Mouse (Mus musculus) 3134 (cell line): ENCODE data around the gene 1700025G04Rik.

Experiments
- DNase-seq: peaks from one replicate; pipeline ENCODE4 v3.0.0-alpha.2; 2011; ENCODE audit warnings: low spot score; ENCODE audit not compliant: insufficient read length; ENCODE audit errors: extremely low read depth

1700025G04Rik gene

DNA sequence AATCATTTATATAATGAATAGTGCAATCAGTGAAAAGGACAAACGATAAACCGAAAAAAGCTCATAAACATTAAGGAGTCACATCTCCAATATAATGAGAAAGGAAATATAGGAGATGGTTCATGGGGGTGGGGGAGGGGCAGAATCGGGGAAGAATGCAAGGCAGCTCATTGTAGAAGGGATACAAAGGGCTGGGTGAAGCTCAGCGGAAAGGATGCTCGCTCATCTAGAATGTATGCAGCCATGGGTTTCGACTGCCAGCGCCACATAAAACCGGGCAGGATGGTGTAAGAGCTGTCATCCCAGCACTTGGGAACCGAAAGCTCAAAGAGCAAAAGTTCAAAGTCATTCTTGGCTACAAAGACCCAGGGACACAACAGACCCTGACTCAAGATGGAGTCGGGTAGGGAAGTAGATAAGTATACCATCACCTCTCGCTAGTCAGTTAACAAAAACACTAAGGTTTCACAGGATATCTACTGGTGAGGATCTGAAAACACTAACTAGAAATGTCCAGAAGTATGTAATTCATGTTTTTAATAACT lies 12.7 kb downstream of the 1700025G04Rik start:
- no peak for DNase-seq

DNA sequence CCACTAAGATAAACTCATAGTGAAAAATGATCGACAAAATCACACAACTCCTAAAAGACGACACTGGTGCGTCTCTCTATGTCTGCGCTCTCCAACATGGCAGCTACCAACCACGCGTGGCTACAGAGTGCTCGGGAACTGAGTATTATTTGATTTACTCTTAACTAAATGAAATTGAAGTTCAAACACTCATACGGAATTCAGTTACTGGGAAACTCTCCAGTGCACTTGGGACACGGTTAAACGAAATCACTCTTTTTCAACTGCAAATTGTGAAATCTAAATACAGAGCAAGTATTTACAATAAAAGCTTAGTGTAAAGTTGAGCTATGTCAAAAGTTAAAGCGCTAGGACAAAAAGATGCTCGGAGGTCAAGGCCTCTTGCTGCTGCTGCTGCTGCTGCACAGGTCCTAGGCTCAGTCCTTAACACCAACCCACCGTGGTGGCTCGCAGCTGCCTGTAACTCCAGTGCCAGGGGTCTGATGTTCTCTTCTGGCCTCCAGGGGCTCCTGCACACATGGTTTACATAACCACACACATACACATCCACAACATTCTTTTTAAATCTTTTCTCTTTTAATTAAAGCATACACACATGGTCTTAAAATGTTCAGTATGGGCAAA lies 13.6 kb downstream of the 1700025G04Rik start:
- no peak for DNase-seq

DNA sequence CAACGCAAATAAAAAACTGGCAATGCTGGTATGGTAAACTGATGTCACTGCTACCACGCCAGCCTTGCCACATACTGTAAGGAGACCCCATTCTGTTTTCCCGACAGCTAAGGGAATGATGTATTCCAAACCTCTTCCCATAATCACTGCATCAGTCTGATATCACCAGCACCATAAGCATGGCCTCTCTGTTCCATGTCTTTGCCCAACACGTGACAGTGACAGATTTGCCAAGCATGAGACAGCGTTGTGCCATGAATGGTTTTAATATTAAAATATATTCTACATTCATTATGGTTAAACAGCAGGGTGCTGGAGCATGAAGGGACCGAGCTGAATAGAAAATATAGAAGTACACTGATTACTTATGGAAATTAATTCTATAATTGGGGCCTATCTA lies 14.2 kb downstream of the 1700025G04Rik start:
- DNase-seq: no peak

DNA sequence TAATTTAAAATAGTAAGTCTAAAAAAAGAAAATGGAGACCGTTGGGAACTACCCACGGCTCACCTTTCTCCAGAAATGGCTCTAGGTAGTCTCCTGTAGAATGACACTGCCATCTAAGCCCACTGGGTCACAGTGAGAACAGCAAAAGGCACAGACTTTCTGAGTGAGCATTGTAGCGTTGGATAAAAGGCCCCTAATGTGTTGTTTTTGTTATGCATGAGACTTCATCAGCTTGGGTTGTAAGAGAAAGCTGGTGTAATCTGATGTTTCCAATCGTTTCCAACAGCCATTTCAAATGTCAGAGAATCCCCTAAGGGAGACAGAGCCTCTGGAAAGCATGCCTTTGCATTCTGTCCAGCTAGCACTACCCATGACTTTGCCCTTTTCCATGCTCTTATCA lies 19.5 kb downstream of the 1700025G04Rik start:
- DNase-seq: no peak

DNA sequence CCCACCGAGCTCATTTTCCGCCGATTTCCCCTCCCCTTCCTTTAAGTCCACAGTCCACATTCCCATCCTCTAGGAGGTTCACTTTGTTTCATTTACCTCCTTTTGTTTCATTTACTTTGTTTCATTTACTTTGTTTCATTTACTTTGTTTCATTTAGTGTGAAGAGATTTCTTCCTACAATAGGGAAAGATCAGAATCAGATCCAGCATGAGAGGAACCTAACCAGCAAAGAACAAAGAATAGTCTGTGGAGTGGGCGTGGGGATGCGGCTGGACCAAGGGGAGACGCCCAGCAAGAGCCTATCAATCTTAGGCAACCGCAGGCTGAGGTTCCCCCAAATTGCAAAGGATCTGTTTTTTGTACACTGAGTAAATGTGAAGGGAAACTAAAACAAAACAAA lies 20.2 kb downstream of the 1700025G04Rik start:
- no peak for DNase-seq

- no peak for DNase-seq
These were observed 22.0 kb downstream of the 1700025G04Rik start for GRCm38 (mm10) chr1:152067919-152068318.

DNA sequence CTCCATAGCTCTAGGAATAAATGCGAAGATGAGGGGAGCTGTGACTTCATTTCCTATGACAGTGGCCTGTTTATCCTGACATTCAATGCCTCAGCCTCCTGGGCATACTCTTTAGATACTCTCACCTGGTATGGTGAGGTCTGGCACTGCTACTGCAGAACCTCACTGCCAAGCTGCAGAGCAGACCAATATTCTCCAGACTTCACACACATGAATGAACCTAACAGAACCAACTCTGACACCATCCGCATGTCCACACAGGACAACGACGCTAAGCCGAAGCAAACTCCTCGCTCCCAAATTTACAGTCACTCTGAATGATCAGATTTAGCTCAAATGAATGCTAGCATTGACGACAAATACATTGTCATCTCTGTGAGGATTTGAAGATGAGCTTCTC lies 24.4 kb downstream of the 1700025G04Rik start:
- no peak for DNase-seq

DNA sequence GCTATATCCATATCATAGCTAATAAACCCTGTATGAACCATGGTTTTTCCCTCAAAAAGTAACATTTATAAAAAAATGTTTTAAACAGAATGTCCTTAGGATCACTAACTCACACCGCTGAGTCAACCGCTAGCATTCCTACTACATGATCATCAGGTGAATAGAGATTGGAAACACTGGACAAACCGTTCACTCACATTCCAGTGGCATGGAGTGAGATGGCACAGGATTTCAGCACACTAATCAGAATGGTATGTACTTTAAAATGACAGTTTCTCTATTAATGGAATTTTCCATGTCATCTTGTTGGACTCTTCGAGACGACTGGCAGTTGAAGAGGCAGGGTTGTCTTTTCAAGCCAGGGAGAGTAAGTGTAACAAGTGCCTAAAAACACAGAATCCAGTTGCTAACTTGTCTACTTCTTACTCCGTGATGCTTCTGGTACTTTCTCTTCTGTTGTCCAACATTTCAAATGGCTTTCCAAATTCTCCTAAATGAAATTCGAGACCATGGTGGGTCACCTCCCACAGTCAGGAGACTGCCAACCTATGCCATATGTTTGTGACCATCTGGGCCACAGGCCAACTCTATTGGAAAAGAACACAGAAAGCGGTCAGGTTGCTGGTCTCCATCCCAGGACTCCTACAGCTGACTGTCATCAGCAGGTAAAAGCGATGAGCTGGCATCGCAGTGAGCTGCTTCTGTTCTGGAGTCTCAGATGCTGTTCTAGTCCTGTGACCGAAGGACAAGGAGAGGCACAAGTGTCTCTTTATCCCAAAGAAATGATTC lies 26.4 kb downstream of the 1700025G04Rik start:
- DNase-seq: peak; percentile 74

GRCm38 (mm10) chr1:152061745-152062144 lies 28.2 kb downstream of the 1700025G04Rik start:
- DNase-seq: no peak

- no peak for DNase-seq
These were observed 29.7 kb downstream of the 1700025G04Rik start for GRCm38 (mm10) chr1:152060265-152060664.

DNA sequence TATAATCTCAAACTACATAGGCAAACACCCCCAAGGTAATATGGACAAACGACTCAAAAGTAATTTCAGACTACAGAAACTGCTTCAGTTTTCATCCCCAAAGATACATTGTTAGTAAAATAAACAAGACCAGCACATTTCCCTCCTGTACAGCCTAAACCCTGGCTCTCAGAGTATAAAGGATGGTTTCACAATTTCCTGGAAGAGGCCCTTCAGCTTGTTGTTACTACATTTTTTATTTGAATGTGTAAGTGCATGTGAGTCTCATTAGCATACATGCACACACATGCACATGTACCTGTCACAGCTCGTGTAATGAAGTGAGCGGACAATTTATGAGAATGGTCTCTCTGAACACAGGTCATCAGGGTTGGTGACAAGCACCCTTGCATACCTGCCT lies 31.1 kb downstream of the 1700025G04Rik start:
- DNase-seq: no peak

- DNase-seq: no peak
These were observed 36.8 kb downstream of the 1700025G04Rik start for GRCm38 (mm10) chr1:152053112-152053511.

GRCm38 (mm10) chr1:152051858-152052257 lies 38.1 kb downstream of the 1700025G04Rik start:
- DNase-seq: peak; percentile 47

DNA sequence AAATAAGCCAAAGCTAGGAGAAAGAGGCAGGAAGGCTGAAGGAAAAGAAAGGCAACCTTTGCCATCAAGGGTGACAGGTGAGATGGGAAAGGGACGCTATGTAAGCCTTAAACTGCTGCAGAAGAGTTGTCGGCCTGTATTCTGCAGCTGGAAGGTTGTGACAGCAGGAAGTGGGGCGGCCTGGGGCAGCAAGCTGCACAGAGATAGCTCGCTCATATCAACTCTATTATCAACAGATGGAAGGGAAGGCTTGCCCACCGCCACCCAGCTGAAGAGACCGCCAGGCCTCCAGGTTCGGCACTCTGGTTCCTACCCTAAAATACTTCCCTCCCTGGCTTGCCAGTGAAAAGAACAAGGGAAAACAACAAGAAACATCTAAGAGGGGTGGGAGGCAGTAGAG lies 39.9 kb downstream of the 1700025G04Rik start:
- no peak for DNase-seq

DNA sequence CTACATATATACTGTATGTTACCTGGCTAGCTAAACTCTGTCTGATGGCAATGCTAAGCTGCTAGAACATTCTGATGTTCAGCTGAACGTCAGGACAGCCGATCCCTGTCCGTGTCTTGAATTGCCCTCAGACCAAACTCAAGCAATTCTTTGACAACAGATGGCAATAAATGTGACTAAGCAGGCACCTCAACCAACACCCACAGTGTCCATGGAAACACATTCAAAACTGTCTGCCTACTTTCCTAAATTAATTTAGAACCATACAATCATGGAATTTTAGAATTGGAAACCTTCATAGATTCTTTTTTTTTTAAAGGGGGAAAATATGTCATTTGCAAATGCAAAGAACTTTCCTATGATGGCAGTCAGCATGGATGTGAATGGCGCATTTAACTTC lies 41.6 kb downstream of the 1700025G04Rik start:
- no peak for DNase-seq

GRCm38 (mm10) chr1:152047416-152047815 lies 42.5 kb downstream of the 1700025G04Rik start:
- DNase-seq: no peak

- no peak for DNase-seq
These were observed 46.5 kb downstream of the 1700025G04Rik start for GRCm38 (mm10) chr1:152043453-152043852.

DNA sequence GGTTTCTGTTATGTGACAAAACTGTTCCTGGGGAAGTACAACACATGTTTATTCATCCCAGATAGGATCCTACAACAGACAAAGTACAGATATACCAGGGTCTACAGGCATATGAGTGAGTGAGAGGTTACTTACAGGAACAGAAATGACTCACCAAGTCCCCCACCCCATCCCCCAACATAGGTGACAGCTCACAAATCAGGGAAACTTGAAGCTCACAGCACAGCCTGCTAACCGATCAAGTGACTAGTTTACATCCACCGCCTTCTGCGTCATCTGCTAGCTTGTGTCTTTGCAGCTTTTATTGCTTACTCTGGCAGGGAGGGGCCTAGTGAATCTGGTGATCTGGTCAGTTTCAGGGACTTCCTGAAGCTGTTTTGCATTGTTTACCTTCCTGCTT lies 47.5 kb downstream of the 1700025G04Rik start:
- no peak for DNase-seq

DNA sequence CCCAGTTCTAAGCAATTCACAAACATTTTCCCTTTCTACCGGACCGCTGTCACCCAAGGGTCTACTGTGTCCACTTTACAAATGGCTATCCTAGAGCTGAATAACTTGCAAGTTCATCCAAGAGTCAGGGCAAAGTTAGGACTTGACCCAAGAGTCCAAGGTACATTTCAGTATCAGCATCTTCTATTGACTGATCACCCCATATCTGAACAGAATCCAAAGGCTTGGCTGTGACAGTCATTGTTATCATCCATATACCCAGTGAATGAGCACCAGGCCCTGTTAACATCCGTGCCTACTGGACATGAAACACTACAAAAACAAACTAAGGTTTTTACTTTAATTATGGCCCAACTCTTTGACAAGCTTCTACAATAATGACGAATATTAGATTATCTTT lies 48.9 kb downstream of the 1700025G04Rik start:
- no peak for DNase-seq

- DNase-seq: no peak
These were observed 49.9 kb downstream of the 1700025G04Rik start for GRCm38 (mm10) chr1:152040053-152040452.

- DNase-seq: no peak
These were observed 50.3 kb downstream of the 1700025G04Rik start for GRCm38 (mm10) chr1:152039588-152039987.

GRCm38 (mm10) chr1:152038086-152038485 lies 51.8 kb downstream of the 1700025G04Rik start:
- DNase-seq: no peak
